Mouse (Mus musculus) liver, embryonic 15.5 days (tissue): ENCODE measurements around the gene Ptges3l. TPM values are rescaled to one million over a fixed set of nuclear protein-coding genes. Genes with fewer than 3 reads are reported as not detected.
"Not testable (repeated sequence)": the region's sequence is repeated elsewhere in the genome, so short reads cannot be mapped to it uniquely, and the experiment has no call there.

ENCODE experiments used
- ATAC-seq: fragments of 200-750 bp; cut with Nextera tagmentation; 2 replicates; pipeline ENCODE4 v1.8.0; 2017; ENCODE audit warnings: moderate number of reproducible peaks, mild to moderate bottlenecking, moderate library complexity; ENCODE audit not compliant: insufficient read depth
- H3K27ac ChIP-seq: fragments of 300-500 bp; sonication (generic); replicated peaks from 2 replicates; pipeline ENCODE4 v1.5.1; 2015; ENCODE audit warnings: mild to moderate bottlenecking, inconsistent platforms
- H3K27me3 ChIP-seq: fragments of 300-500 bp; sonication (generic); 2 replicates; pipeline ENCODE4 v1.6.1; 2015; ENCODE audit warnings: mild to moderate bottlenecking, inconsistent platforms
- H3K36me3 ChIP-seq: fragments of 300-500 bp; sonication (generic); replicated peaks from 2 replicates; pipeline ENCODE4 v1.6.1; 2015; ENCODE audit warnings: moderate library complexity, mild to moderate bottlenecking, inconsistent platforms
- H3K4me1 ChIP-seq: fragments of 300-500 bp; sonication (generic); replicated peaks from 2 replicates; pipeline ENCODE4 v1.6.1; 2015; ENCODE audit warnings: inconsistent platforms
- H3K4me2 ChIP-seq: fragments of 300-500 bp; sonication (generic); 2 replicates; pipeline ENCODE4 v1.6.1; 2015; ENCODE audit warnings: moderate library complexity, mild to moderate bottlenecking, inconsistent platforms
- H3K4me3 ChIP-seq: fragments of 300-500 bp; sonication (generic); replicated peaks from 2 replicates; pipeline ENCODE4 v1.5.1; 2015; ENCODE audit warnings: mild to moderate bottlenecking, inconsistent platforms
- H3K9ac ChIP-seq: fragments of 300-500 bp; sonication (generic); 2 replicates; pipeline ENCODE4 v1.6.1; 2015; ENCODE audit warnings: moderate library complexity, mild to moderate bottlenecking, inconsistent platforms
- H3K9me3 ChIP-seq: fragments of 300-500 bp; sonication (generic); replicated peaks from 2 replicates; pipeline ENCODE4 v1.6.1; 2016; ENCODE audit warnings: inconsistent platforms
- WGBS: fragments of 180-500 bp; shearing (Covaris S2); methylation state at CpG from one replicate; pipeline ENCODE4 v1.1.7; 2015; ENCODE audit warnings: mixed read lengths; ENCODE audit not compliant: insufficient replicate concordance; 5-methylcytosine and 5-hydroxymethylcytosine counted together
- polyA plus RNA-seq: library from polyadenylated mRNA; unstranded; fragments of >200 nt; fragmentation: Nextera tagmentation; extraction: Ambion mirVana; gene quantifications from 2 replicates; pipeline ENCODE4 v1.2.1, GENCODE M21; 2015

Ptges3l gene
- polyA plus RNA-seq, 1 experiment from 2014 or later = 1.3 TPM

DNA sequence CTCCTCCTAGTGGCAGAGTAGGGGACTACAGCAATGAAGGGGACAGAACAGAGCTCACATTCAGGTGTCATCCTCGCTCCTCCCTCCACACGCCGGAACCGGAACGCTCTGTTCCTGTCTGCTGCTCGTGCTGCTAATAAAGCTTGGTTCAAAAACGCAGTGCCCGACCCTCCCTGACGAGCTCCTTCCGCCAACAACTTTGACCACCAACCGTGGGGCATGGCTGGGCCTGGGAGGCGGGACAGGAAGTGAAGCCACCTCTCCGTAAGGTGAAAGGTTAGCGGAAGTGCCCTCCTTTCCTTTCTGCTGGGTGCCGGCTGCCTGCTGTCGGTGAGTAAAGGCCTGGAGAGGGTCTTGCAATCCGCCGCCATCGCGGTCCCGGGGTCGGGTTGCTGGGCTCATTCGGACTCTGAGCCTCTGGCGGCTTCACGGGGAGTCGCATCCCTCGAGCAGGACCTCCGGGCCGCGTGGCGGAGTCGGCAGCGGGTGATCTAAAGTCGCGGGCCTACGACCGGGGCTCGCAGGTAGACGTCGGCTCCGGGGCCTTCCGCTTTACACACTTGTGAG lies 17.1 kb upstream of the Ptges3l start, which contains the start of gene Rpl27:
Gene Rpl27 (plus strand): TSS at position 172 of the 567 bp plus-strand sequence.
- WGBS = under 1% methylated on average over 42 of the region's 42 CpGs
- Histone ChIP-seq H3K4me1 (peaks cover 25% of the 10 kb centered on the region), H3K4me2 (peak within 1 kb of the TSS; percentile 80), H3K9me3 (no peaks in the 10 kb centered on the region), H3K4me3 (peak within 1 kb of the TSS; percentile 81), H3K9ac (peak within 1 kb of the TSS; percentile 78), H3K27me3 (no peaks in the 10 kb centered on the region), H3K27ac (peak within 1 kb of the TSS; percentile 83), H3K36me3 (peaks cover 33% of the 10 kb centered on the region)
- peak; percentile 99 for ATAC-seq

DNA sequence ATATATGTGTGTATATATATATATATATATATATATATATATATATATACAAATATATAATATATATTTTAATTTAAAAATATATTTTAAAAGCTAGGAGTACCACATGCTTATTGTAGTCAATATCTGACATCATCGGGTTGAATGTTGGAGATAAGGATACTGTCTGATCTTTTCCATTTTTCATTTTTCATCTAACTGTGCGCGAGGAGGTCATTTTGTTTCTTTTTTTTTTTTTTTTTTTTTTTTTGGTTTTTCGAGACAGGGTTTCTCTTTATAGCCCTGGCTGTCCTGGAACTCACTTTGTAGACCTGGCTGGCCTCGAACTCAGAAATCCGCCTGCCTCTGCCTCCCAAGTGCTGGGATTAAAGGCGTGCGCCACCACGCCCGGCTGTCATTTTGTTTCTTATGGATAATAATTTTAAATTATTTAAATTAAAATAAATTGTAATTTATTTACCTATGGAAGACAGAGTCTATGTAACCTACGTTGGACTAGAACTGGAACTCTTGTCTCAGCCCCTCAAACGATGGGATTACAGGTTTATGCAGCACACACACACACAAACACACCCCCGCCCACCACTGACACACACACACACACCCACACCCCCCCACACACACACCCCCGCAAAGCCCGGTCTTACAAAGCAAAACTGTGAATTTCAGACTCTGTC lies 16.5 kb upstream of the Ptges3l start:
- peak overlapping the region; percentile 81 for H3K4me3 ChIP-seq
- ATAC-seq, H3K27me3 ChIP-seq, H3K9me3 ChIP-seq: not testable (repeated sequence)
- H3K36me3 ChIP-seq = peaks cover 33% of the 10 kb centered on the region
- H3K4me1 ChIP-seq = peaks cover 25% of the 10 kb centered on the region
- H3K4me2 ChIP-seq = peak overlapping the region; percentile 80
- 19% methylated on average over 15 of the region's 15 CpGs for WGBS
- peak overlapping the region; percentile 48; the same call in 1 of the 2 replicates for H3K9ac ChIP-seq
- H3K27ac ChIP-seq = peak overlapping the region; percentile 83

DNA sequence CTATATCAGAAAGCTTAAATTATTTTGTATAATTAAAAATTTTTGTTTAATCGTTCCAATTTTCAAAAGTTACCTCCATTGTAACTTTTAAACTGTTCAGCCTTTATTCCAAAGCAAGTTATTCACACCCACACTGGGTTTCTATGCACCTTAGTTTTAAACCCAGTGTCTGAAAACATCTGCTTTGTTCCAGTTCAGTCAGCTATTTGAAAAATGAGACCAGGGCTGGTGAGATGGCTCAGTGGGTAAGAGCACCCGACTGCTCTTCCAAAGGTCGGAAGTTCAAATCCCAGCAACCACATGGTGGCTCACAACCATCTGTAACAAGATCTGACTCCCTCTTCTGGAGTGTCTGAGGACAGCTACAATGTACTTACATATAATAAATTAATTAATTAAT lies 12.9 kb upstream of the Ptges3l start:
- not testable (repeated sequence) for H3K9me3 ChIP-seq, H3K4me2 ChIP-seq, H3K27me3 ChIP-seq, H3K4me3 ChIP-seq, ATAC-seq, H3K27ac ChIP-seq, H3K9ac ChIP-seq
- Histone ChIP-seq H3K36me3 (peaks cover 23% of the 10 kb centered on the region), H3K4me1 (peaks cover 11% of the 10 kb centered on the region)
- whole genome bisulfite sequencing = 49% methylated on average over 3 of the region's 3 CpGs

DNA sequence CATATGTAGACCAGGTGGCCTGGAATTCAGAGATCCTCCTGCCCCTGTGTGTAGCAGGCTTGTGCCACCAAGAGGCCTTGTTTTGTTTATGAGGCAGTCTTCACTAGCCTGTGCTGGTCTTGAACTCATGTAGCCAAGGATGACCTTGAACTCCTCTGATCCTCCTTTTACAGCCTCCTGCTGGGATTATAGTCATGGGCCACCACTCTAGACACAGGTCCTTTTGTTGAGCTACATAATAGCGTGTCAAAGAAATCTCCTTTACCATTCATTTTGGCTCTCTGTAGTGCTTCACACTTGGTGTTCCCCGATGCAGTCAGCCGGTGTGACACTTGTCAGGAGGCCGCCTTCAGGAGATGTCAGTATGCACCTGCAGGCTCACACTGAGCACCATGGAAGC lies 11.8 kb upstream of the Ptges3l start:
- 0 out of 2 replicates have a peak, but pooled peaks cover 8% of the 10 kb centered on the region for H3K4me1 ChIP-seq
- no peak for ATAC-seq
- H3K4me3 ChIP-seq = no peak overlapping the region
- no peak overlapping the region for H3K4me2 ChIP-seq
- H3K9me3 ChIP-seq = no peaks in the 10 kb centered on the region
- no peak overlapping the region for H3K27ac ChIP-seq
- H3K9ac ChIP-seq = no peak overlapping the region
- peaks cover 29% of the 10 kb centered on the region for H3K36me3 ChIP-seq
- WGBS = 81% methylated on average over 4 of the region's 4 CpGs
- H3K27me3 ChIP-seq = no peaks in the 10 kb centered on the region

DNA sequence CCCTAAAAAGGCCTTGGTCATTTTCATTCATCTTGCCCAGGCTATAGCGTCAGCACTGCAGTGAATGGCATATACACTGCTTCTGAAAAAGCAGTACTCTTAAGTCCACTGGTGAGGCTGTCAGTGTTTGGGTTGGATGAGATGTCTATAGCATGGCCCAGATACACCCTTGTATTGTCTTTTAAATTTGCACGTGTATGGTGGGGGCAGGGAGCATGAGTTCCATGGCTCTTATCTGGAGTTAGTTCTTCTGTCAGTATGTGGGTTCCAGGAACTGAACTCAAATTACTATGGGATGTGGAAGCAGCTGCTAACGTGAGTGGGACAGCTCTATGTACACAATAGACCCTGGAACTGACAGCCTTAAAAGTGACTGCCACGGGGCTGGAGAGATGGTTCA lies 10.7 kb upstream of the Ptges3l start:
- Histone ChIP-seq H3K27ac (no peak overlapping the region), H3K36me3 (peaks cover 40% of the 10 kb centered on the region), H3K9ac (no peak overlapping the region), H3K27me3 (no peaks in the 10 kb centered on the region), H3K4me1 (0 out of 2 replicates have a peak, but pooled peaks cover 8% of the 10 kb centered on the region), H3K4me3 (no peak overlapping the region), H3K9me3 (no peaks in the 10 kb centered on the region), H3K4me2 (no peak overlapping the region)
- no peak for ATAC-seq
- 27% methylated on average over 4 of the region's 4 CpGs for WGBS

DNA sequence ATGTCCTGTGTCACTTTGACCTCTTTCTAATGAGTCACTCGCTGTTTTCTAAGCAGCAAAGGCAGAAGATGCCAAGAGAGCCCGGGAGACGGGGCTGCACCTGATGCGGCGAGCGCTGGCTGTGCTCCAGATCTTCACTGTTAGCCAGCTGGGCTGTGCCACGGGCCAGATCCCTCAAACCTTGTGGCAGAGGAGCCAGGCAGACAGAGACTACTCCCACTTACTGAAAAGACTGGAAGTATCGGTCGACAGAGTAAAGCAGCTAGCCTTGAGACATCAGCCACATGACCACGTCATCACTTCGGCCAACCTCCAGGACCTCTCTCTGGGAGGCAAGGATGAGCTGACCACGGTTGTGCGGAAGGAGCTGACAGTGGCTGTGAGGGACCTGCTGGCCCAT lies 8.3 kb upstream of the Ptges3l start:
- Histone ChIP-seq H3K27me3 (no peaks in the 10 kb centered on the region), H3K36me3 (peaks cover 57% of the 10 kb centered on the region), H3K27ac (no peak overlapping the region), H3K9me3 (no peaks in the 10 kb centered on the region), H3K9ac (no peak overlapping the region), H3K4me2 (no peak overlapping the region), H3K4me3 (no peak overlapping the region), H3K4me1 (0 out of 2 replicates have a peak, but pooled peaks cover 8% of the 10 kb centered on the region)
- ATAC-seq = no peak
- 84% methylated on average over 13 of the region's 13 CpGs for WGBS

DNA sequence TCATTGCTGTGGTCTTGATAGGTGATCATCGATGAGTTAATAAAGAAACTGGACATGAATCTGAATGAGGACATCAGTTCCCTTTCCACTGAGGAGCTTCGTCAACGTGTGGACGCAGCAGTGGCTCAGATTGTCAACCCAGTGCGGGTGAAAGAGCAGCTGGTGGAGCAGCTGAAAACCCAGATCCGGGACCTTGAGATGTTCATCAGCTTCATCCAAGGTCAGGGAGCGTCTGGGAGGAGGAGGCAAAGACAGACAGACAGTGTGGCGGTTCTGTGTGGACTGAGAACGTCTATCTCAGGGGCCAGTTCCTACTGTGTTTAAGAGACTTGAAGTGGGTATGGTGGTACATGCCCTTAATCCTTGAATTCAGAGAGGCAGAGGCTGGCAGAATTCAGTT lies 6.2 kb upstream of the Ptges3l start:
- WGBS = 79% methylated on average over 9 of the region's 9 CpGs
- Histone ChIP-seq H3K9ac (no peak overlapping the region), H3K4me3 (no peak overlapping the region), H3K36me3 (peaks cover 57% of the 10 kb centered on the region), H3K4me2 (no peak overlapping the region), H3K9me3 (no peaks in the 10 kb centered on the region), H3K27ac (no peak overlapping the region), H3K4me1 (peaks cover 16% of the 10 kb centered on the region), H3K27me3 (no peaks in the 10 kb centered on the region)
- ATAC-seq = no peak

DNA sequence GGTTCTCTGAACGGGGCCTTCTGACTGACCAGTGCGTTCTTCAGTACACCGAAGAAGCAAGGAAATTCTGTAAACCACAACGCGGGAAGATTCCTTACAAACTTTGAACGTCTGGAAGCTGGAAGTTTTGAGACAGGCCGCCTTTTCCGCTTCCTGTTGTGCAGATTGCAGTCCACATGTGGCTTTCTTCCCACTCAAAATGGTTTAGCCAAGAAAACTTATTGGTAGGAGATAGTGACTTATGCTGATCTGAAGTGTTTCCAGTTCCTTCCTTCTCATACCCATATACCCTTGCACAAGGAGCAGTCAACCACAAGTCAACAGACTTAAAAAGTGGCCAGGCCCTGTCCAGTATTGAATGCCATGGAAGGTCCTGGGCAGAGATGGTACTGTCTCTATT lies 1.0 kb upstream of the Ptges3l start:
- peaks cover 34% of the 10 kb centered on the region for H3K4me1 ChIP-seq
- H3K4me2 ChIP-seq = peak overlapping the region; percentile 97
- WGBS = 43% methylated on average over 8 of the region's 8 CpGs
- H3K9me3 ChIP-seq = no peaks in the 10 kb centered on the region
- peaks cover 20% of the 10 kb centered on the region for H3K36me3 ChIP-seq
- no peak overlapping the region for H3K27ac ChIP-seq
- ATAC-seq = no peak
- H3K4me3 ChIP-seq = peak overlapping the region; percentile 94
- no peaks in the 10 kb centered on the region for H3K27me3 ChIP-seq
- H3K9ac ChIP-seq = peak overlapping the region; percentile 80; the same call in 1 of the 2 replicates

DNA sequence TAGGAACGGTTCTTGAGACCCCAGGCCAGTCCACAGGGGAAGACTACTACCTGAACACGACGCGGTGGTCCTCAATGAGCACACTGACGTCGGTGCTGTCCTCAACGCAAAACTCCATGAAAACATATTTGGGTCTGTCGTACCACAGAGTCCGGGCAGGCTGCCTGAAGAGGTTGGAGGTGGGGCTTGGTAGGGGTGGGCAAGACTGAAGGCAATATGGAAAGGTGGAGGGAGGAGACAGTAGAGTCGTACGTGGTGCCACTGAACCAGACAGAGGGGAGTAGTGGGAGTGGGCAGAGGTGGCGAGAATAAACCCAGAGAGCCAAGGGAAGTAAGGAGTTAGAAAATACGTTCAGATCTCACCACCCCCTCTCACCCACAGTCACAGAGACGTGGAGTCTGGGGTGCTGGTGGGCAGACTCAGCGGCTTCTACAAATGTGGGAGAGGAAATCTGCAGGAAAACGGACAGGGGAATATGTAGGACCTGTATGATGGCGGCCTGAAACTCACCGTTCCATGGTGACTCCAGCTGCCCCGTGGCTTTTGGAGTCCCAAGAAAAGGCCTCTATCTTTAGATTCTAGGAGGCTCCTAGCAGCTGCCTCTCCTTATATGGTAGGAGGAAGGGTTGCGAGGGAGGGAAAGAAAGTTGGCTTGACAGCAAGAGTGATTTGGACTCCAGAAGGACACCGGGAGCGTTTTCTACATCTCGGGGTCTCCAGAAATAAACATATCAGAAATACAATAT lies 855 bp downstream of the Ptges3l start, which contains the start of gene Gm27029:
Gene Gm27029 (minus strand): TSS at position 692 of the 747 bp plus-strand sequence.
- Histone ChIP-seq H3K36me3 (peaks cover under 1% of the 10 kb centered on the region; the same call in 1 of the 2 replicates), H3K9me3 (no peaks in the 10 kb centered on the region), H3K4me3 (peak within 1 kb of the TSS; percentile 94), H3K9ac (peak within 1 kb of the TSS; percentile 80), H3K4me1 (peaks cover 39% of the 10 kb centered on the region), H3K27ac (peak within 1 kb of the TSS; percentile 80), H3K27me3 (no peaks in the 10 kb centered on the region), H3K4me2 (peak within 1 kb of the TSS; percentile 97)
- 9% methylated on average over 23 of the region's 23 CpGs for WGBS
- ATAC-seq = no peak

DNA sequence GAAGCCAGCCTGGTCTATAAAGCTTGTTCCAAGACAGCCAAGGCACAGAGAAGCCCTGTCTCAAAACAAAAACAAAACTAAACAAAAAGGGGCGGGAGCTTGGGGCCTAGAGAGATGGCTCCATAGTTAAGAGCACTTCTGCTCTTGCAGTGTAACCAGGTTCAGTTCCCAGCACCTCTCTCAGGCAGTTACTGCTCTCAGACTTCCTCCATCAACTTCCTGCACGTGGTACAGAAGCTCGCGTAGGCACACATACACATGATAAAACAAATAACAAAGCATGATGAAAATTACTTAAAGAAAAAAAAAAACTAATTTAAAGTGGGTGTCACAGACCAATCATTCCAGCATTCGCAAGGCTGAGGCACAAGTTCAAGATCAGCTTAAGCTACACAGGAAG lies 5.0 kb downstream of the Ptges3l start:
- Histone ChIP-seq H3K9ac (no peak overlapping the region), H3K36me3 (no peaks in the 10 kb centered on the region), H3K4me2 (no peak overlapping the region), H3K4me1 (peaks cover 34% of the 10 kb centered on the region), H3K4me3 (no peak overlapping the region), H3K27me3 (no peaks in the 10 kb centered on the region), H3K27ac (no peak overlapping the region), H3K9me3 (no peaks in the 10 kb centered on the region)
- 66% methylated on average over 5 of the region's 5 CpGs for WGBS
- ATAC-seq = no peak

DNA sequence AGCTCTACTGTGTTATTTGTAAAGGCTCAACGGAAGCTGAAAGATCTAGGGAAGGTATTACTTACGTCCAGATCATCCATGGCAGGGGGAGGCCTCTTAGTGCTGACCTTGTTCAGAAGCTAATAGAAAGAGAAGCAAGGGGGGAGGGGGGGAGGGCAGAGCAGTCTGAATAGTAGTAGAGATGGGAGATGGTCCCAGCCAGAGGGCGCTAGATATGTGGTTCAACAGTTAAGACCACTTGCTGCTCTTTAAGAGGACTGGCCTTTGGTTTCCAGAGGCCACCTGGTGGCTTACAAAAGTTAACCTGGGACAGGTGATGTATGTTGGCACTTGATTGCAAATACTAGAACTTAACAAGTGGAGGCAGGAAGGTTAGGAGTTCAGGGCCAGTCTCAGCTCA lies 5.5 kb downstream of the Ptges3l start:
- Histone ChIP-seq H3K4me2 (no peak overlapping the region), H3K36me3 (no peaks in the 10 kb centered on the region), H3K27ac (no peak overlapping the region), H3K27me3 (no peaks in the 10 kb centered on the region), H3K4me1 (peaks cover 30% of the 10 kb centered on the region), H3K4me3 (no peak overlapping the region), H3K9me3 (no peaks in the 10 kb centered on the region), H3K9ac (no peak overlapping the region)
- no peak for ATAC-seq
- WGBS = 42% methylated on average over 3 of the region's 3 CpGs
